ENCODE assay signal across 9 mouse cellular contexts in genomic region chr4:127251963-127252585, GRCm38 (mm10). TPM values are rescaled to one million over a fixed set of nuclear protein-coding genes. Genes with fewer than 3 reads are reported as not detected.
DNase-seq lines count a peak whose midpoint lies in the region; ATAC-seq and TF ChIP-seq lines count a peak whose summit lies in the region.
"Had no signal": no experiment of that assay in that cellular context is flagged by ENCODE, and none has a peak within 500 bp of the region (broad histone marks: within the 10 kb centered on the region; RNA-seq: fewer than 3 reads in every experiment).

No protein-coding gene starts in this region.

- intact Hi-C loops in heart, postnatal 14 days (cut with DNase I): no loop called here

- no peak overlapping the region for H3K4me2 ChIP-seq in hindbrain, embryonic 13.5 days
- no peak overlapping the region for H3K4me2 ChIP-seq in hindbrain, embryonic 11.5 days (replicated peaks; ENCODE audit: low read depth, low read length)
- peak overlapping the region; percentile 14 for H3K4me2 ChIP-seq in embryonic facial prominence, embryonic 13.5 days
- H3K4me2 ChIP-seq in liver, embryonic 11.5 days: peak overlapping the region; percentile 47
- H3K4me2 ChIP-seq in stomach, postnatal 0 days (replicated peaks; ENCODE audit: low read depth): peak overlapping the region; percentile 32; the same call in 1 of the 2 replicates
- H3K4me2 ChIP-seq in intestine, embryonic 15.5 days (replicated peaks): no peak overlapping the region
- H3K4me2 ChIP-seq: limb, embryonic 13.5 days had no signal

- 56% methylated on average over 22 of the region's 22 CpGs for WGBS in hindbrain, embryonic 13.5 days
- WGBS in hindbrain, embryonic 11.5 days: 63% methylated on average over 22 of the region's 22 CpGs
- WGBS in embryonic facial prominence, embryonic 13.5 days: 54% methylated on average over 22 of the region's 22 CpGs
- 50% methylated on average over 22 of the region's 22 CpGs for WGBS in liver, embryonic 11.5 days
- 42% methylated on average over 22 of the region's 22 CpGs for WGBS in stomach, postnatal 0 days
- 54% methylated on average over 22 of the region's 22 CpGs for WGBS in intestine, embryonic 15.5 days

- peak overlapping the region; percentile 8; the same call in 1 of the 2 replicates for H3K27ac ChIP-seq in hindbrain, embryonic 13.5 days
- no peak overlapping the region for H3K27ac ChIP-seq in hindbrain, embryonic 11.5 days (ENCODE audit: low read depth, low read length)
- H3K27ac ChIP-seq in embryonic facial prominence, embryonic 13.5 days: no peak overlapping the region
- H3K27ac ChIP-seq in liver, embryonic 11.5 days (ENCODE audit: low read depth, low read length): no peak overlapping the region
- H3K27ac ChIP-seq in stomach, postnatal 0 days (replicated peaks): peak overlapping the region; percentile 2; the same call in 1 of the 2 replicates
- H3K27ac ChIP-seq in intestine, embryonic 15.5 days: no peak overlapping the region
- H3K27ac ChIP-seq: limb, embryonic 13.5 days had no signal

- TF ChIP-seq CTCF in stomach, postnatal 0 days (IDR thresholded peaks at IDR 0.05; ENCODE audit: low read depth): no peak

- DNase-seq in hindbrain, embryonic 11.5 days (ENCODE audit: low spot score): no peak
- DNase-seq in adrenal gland, adult (ENCODE audit: inconsistent age in 2 of 2, low spot score in 1 of 2): peak; percentile 91 to 94
- peak; percentile 84 to 86 for DNase-seq in heart, postnatal 14 days
- no peak for DNase-seq in liver, embryonic 11.5 days (ENCODE audit: low spot score)
- DNase-seq in stomach, postnatal 0 days (ENCODE audit: low spot score): peak; percentile 23

- peaks cover 13% of the 10 kb centered on the region for H3K36me3 ChIP-seq in hindbrain, embryonic 13.5 days
- no peaks in the 10 kb centered on the region; the same call in 1 of the 2 replicates for H3K36me3 ChIP-seq in hindbrain, embryonic 11.5 days (ENCODE audit: control insufficient read depth, insufficient read depth, low read length)
- H3K36me3 ChIP-seq in embryonic facial prominence, embryonic 13.5 days: peaks cover 23% of the 10 kb centered on the region
- peaks cover 11% of the 10 kb centered on the region; the same call in 1 of the 2 replicates for H3K36me3 ChIP-seq in liver, embryonic 11.5 days (ENCODE audit: control insufficient read depth, insufficient read depth, low read length)
- no peaks in the 10 kb centered on the region for H3K36me3 ChIP-seq in stomach, postnatal 0 days (ENCODE audit: control insufficient read depth, insufficient read depth, low read length)
- H3K36me3 ChIP-seq in intestine, embryonic 15.5 days: peaks cover 8% of the 10 kb centered on the region; the same call in 1 of the 2 replicates

- no peak for TF ChIP-seq EP300 in stomach, postnatal 0 days (optimal IDR thresholded peaks at IDR 0.05)

- H3K4me3 ChIP-seq in hindbrain, embryonic 13.5 days: no peak overlapping the region
- H3K4me3 ChIP-seq in hindbrain, embryonic 11.5 days (ENCODE audit: low read depth, low read length): no peak overlapping the region
- H3K4me3 ChIP-seq in embryonic facial prominence, embryonic 13.5 days: no peak overlapping the region
- no peak overlapping the region for H3K4me3 ChIP-seq in liver, embryonic 11.5 days (ENCODE audit: low read depth, low read length)
- H3K4me3 ChIP-seq in stomach, postnatal 0 days (ENCODE audit: low read depth, low read length): no peak overlapping the region
- no peak overlapping the region for H3K4me3 ChIP-seq in intestine, embryonic 15.5 days (replicated peaks)
- H3K4me3 ChIP-seq: limb, embryonic 13.5 days had no signal

- H3K9ac ChIP-seq in hindbrain, embryonic 13.5 days: 0 out of 2 replicates have a peak overlapping the region, but pooled peaks have one; percentile 26
- H3K9ac ChIP-seq in hindbrain, embryonic 11.5 days (ENCODE audit: low read depth, low read length): no peak overlapping the region
- no peak overlapping the region for H3K9ac ChIP-seq in embryonic facial prominence, embryonic 13.5 days
- H3K9ac ChIP-seq in liver, embryonic 11.5 days (ENCODE audit: low read depth, low read length): no peak overlapping the region
- no peak overlapping the region for H3K9ac ChIP-seq in stomach, postnatal 0 days (ENCODE audit: low read length)
- no peak overlapping the region for H3K9ac ChIP-seq in intestine, embryonic 15.5 days
- H3K9ac ChIP-seq: limb, embryonic 13.5 days had no signal

- H3K27me3 ChIP-seq in hindbrain, embryonic 13.5 days: no peaks in the 10 kb centered on the region
- no peaks in the 10 kb centered on the region for H3K27me3 ChIP-seq in hindbrain, embryonic 11.5 days (ENCODE audit: control insufficient read depth, insufficient read depth, low read length)
- no peaks in the 10 kb centered on the region for H3K27me3 ChIP-seq in embryonic facial prominence, embryonic 13.5 days
- H3K27me3 ChIP-seq in liver, embryonic 11.5 days (replicated peaks; ENCODE audit: control insufficient read depth, insufficient read depth, low read length): no peaks in the 10 kb centered on the region
- no peaks in the 10 kb centered on the region for H3K27me3 ChIP-seq in stomach, postnatal 0 days (ENCODE audit: control insufficient read depth, insufficient read depth, low read length)
- no peaks in the 10 kb centered on the region for H3K27me3 ChIP-seq in intestine, embryonic 15.5 days (replicated peaks)
- H3K27me3 ChIP-seq: limb, embryonic 13.5 days had no signal

- H3K4me1 ChIP-seq in hindbrain, embryonic 13.5 days (replicated peaks): peaks cover 8% of the 10 kb centered on the region; the same call in 1 of the 2 replicates
- no peaks in the 10 kb centered on the region for H3K4me1 ChIP-seq in hindbrain, embryonic 11.5 days (replicated peaks; ENCODE audit: control insufficient read depth, insufficient read depth, low read length)
- H3K4me1 ChIP-seq in embryonic facial prominence, embryonic 13.5 days: no peaks in the 10 kb centered on the region
- H3K4me1 ChIP-seq in liver, embryonic 11.5 days (replicated peaks; ENCODE audit: control insufficient read depth, insufficient read depth, low read length): no peaks in the 10 kb centered on the region
- 0 out of 2 replicates have a peak, but pooled peaks cover 2% of the 10 kb centered on the region for H3K4me1 ChIP-seq in stomach, postnatal 0 days (replicated peaks; ENCODE audit: control insufficient read depth, insufficient read depth)
- H3K4me1 ChIP-seq in intestine, embryonic 15.5 days (replicated peaks): 0 out of 2 replicates have a peak, but pooled peaks cover 3% of the 10 kb centered on the region

- ATAC-seq in hindbrain, embryonic 13.5 days (ENCODE audit: low FRiP score): no peak
- ATAC-seq in hindbrain, embryonic 11.5 days (ENCODE audit: low FRiP score): no peak
- ATAC-seq in embryonic facial prominence, embryonic 13.5 days (ENCODE audit: insufficient number of reproducible peaks, insufficient read depth, low FRiP score, low TSS enrichment, low read depth): no peak
- no peak for ATAC-seq in liver, embryonic 11.5 days (replicated peaks; ENCODE audit: low FRiP score)
- ATAC-seq in stomach, postnatal 0 days (ENCODE audit: low FRiP score, low TSS enrichment): peak; percentile 46; the same call in 1 of the 2 replicates
- no peak for ATAC-seq in intestine, embryonic 15.5 days

- H3K9me3 ChIP-seq in hindbrain, embryonic 13.5 days: no peaks in the 10 kb centered on the region
- H3K9me3 ChIP-seq in hindbrain, embryonic 11.5 days (ENCODE audit: control insufficient read depth, low read length): no peaks in the 10 kb centered on the region
- H3K9me3 ChIP-seq in embryonic facial prominence, embryonic 13.5 days: no peaks in the 10 kb centered on the region
- H3K9me3 ChIP-seq in liver, embryonic 11.5 days (ENCODE audit: control insufficient read depth, low read length): no peaks in the 10 kb centered on the region
- H3K9me3 ChIP-seq in stomach, postnatal 0 days (ENCODE audit: control insufficient read depth, low read length): no peaks in the 10 kb centered on the region
- H3K9me3 ChIP-seq in intestine, embryonic 15.5 days: no peaks in the 10 kb centered on the region
- H3K9me3 ChIP-seq: limb, embryonic 13.5 days had no signal

RNA-seq across cellular contexts. Expression of gene Smim12, which starts 8.5 kb away (rescaled TPM):
- 55.6 and 56.1 TPM in 2 replicates for polyA plus RNA-seq in hindbrain, embryonic 13.5 days (2015; fragmentation: Nextera tagmentation; extraction: Ambion mirVana)
- polyA plus RNA-seq in hindbrain, embryonic 11.5 days (2014; fragmentation: Nextera tagmentation; extraction: Ambion mirVana): 59.3 and 59.7 TPM in 2 replicates
- polyA plus RNA-seq in embryonic facial prominence, embryonic 13.5 days (2015; fragmentation: Nextera tagmentation; extraction: Ambion mirVana): 42.2 and 53.0 TPM in 2 replicates
- total RNA-seq in heart, postnatal 14 days (2021): 10 to 100 TPM; 43.1 to 43.5 TPM
- 56.5 and 56.9 TPM in 2 replicates for polyA plus RNA-seq in liver, embryonic 11.5 days (2014; fragmentation: Nextera tagmentation; extraction: Ambion mirVana)
- 37.7 and 41.1 TPM in 2 replicates for polyA plus RNA-seq in stomach, postnatal 0 days (2015; fragmentation: Nextera tagmentation; extraction: Ambion mirVana)
- polyA plus RNA-seq in intestine, embryonic 15.5 days (2015; fragmentation: Nextera tagmentation; extraction: Ambion mirVana): 56.3 and 57.1 TPM in 2 replicates

Comparison
In these comparisons a context has a peak if more than half of its experiments do, and no peak if none do; other contexts are left out.
1. H3K27ac ChIP-seq: peak in hindbrain, embryonic 13.5 days (single experiment) and stomach, postnatal 0 days (single experiment); none in hindbrain, embryonic 11.5 days (single experiment), embryonic facial prominence, embryonic 13.5 days (single experiment), liver, embryonic 11.5 days (single experiment) and intestine, embryonic 15.5 days (single experiment).
2. H3K4me2 ChIP-seq: peak in embryonic facial prominence, embryonic 13.5 days (single experiment), liver, embryonic 11.5 days (single experiment) and stomach, postnatal 0 days (single experiment); none in hindbrain, embryonic 13.5 days (single experiment), hindbrain, embryonic 11.5 days (single experiment) and intestine, embryonic 15.5 days (single experiment).
3. DNase-seq: peak in adrenal gland, adult (2 of 2), heart, postnatal 14 days (2 of 2) and stomach, postnatal 0 days (single experiment); none in hindbrain, embryonic 11.5 days (single experiment) and liver, embryonic 11.5 days (single experiment).